Mouse (Mus musculus): ENCODE data around the gene Ncl. TPM values are rescaled to one million over a fixed set of nuclear protein-coding genes. Genes with fewer than 3 reads are reported as not detected.
A peak's percentile ranks its signal among the peaks of the same experiment; 100 is the strongest.

Gene Ncl
- polyA plus RNA-seq, 1 experiment from 2014 or later: 408 TPM

GRCm38 (mm10) chr1:86313096-86313771 lies 46.0 kb downstream of the Ncl start:
- H3K4me3 ChIP-seq (ENCODE audit: low read depth, low read length): no peak overlapping the region
- DNase-seq: no peak
- H3K4me2 ChIP-seq: peak overlapping the region; percentile 18; the same call in 1 of the 2 replicates
- no peaks in the 10 kb centered on the region for H3K36me3 ChIP-seq (ENCODE audit: insufficient read depth)
- H3K27ac ChIP-seq (ENCODE audit: low read depth): no peak overlapping the region
- no peak for TF ChIP-seq CTCF (IDR thresholded peaks at IDR 0.05; ENCODE audit: low read depth)
- ATAC-seq (ENCODE audit: insufficient read depth): no peak
- H3K4me1 ChIP-seq (ENCODE audit: insufficient read depth): no peaks in the 10 kb centered on the region; the same call in 1 of the 2 replicates
- H3K9ac ChIP-seq: no peak overlapping the region
- H3K27me3 ChIP-seq (ENCODE audit: insufficient read depth, low read length): no peaks in the 10 kb centered on the region
- no peaks in the 10 kb centered on the region for H3K9me3 ChIP-seq (ENCODE audit: low read depth, low read length)
- 48% methylated on average over 16 of the region's 16 CpGs for WGBS

DNA sequence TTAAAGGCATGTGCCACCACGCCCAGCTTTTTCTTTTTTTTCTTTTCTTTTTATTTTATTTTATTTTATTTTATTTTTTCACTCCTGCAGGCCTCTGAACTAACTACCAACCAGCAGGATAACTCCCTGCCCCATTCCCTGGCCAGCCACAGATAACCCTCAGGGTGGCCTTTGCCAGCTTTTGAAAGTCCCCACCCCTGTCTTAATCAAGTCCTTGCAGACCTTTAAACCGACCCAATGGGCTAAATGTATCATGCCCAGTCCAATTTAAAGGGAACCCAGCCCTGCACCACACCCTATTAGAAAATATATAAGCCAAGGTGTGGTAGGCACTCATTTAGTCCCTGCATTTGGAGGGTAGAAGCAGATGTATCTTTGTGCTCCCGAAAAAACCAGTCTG lies 46.9 kb downstream of the Ncl start:
- Histone ChIP-seq H3K9ac (no peak overlapping the region), H3K9me3 (ENCODE audit: low read depth, low read length) (no peaks in the 10 kb centered on the region), H3K4me2 (no peak overlapping the region), H3K4me1 (ENCODE audit: insufficient read depth) (no peaks in the 10 kb centered on the region; the same call in 1 of the 2 replicates), H3K27me3 (ENCODE audit: insufficient read depth, low read length) (no peaks in the 10 kb centered on the region), H3K27ac (ENCODE audit: low read depth) (no peak overlapping the region), H3K4me3 (ENCODE audit: low read depth, low read length) (no peak overlapping the region), H3K36me3 (ENCODE audit: insufficient read depth) (no peaks in the 10 kb centered on the region)
- 69% methylated on average over 3 of the region's 3 CpGs for WGBS
- DNase-seq (no peak), ATAC-seq (ENCODE audit: insufficient read depth) (no peak)
- no peak for TF ChIP-seq CTCF (IDR thresholded peaks at IDR 0.05; ENCODE audit: low read depth)

GRCm38 (mm10) chr1:86311467-86312005 lies 47.7 kb downstream of the Ncl start:
- no peaks in the 10 kb centered on the region for H3K9me3 ChIP-seq (ENCODE audit: low read depth, low read length)
- H3K4me3 ChIP-seq (ENCODE audit: low read depth, low read length): no peak overlapping the region
- peak overlapping the region; percentile 60; the same call in 1 of the 2 replicates for H3K27ac ChIP-seq (ENCODE audit: low read depth)
- 0 out of 2 replicates have a peak, but pooled peaks cover 1% of the 10 kb centered on the region for H3K36me3 ChIP-seq (ENCODE audit: insufficient read depth)
- no peak overlapping the region for H3K9ac ChIP-seq
- no peaks in the 10 kb centered on the region; the same call in 1 of the 2 replicates for H3K4me1 ChIP-seq (ENCODE audit: insufficient read depth)
- WGBS: 23% methylated on average over 10 of the region's 10 CpGs
- H3K4me2 ChIP-seq: peak overlapping the region; percentile 31; the same call in 1 of the 2 replicates
- DNase-seq: peak; percentile 39
- TF ChIP-seq CTCF (IDR thresholded peaks at IDR 0.05; ENCODE audit: low read depth): no peak
- ATAC-seq (ENCODE audit: insufficient read depth): no peak
- H3K27me3 ChIP-seq (ENCODE audit: insufficient read depth, low read length): no peaks in the 10 kb centered on the region

- H3K4me1 ChIP-seq (ENCODE audit: insufficient read depth): no peaks in the 10 kb centered on the region; the same call in 1 of the 2 replicates
- no peaks in the 10 kb centered on the region for H3K9me3 ChIP-seq (ENCODE audit: low read depth, low read length)
- WGBS: 35% methylated on average over 15 of the region's 15 CpGs
- TF ChIP-seq CTCF (IDR thresholded peaks at IDR 0.05; ENCODE audit: low read depth): no peak
- no peaks in the 10 kb centered on the region for H3K27me3 ChIP-seq (ENCODE audit: insufficient read depth, low read length)
- H3K4me3 ChIP-seq (ENCODE audit: low read depth, low read length): no peak overlapping the region
- 0 out of 2 replicates have a peak, but pooled peaks cover 4% of the 10 kb centered on the region for H3K36me3 ChIP-seq (ENCODE audit: insufficient read depth)
- peak; percentile 47 for DNase-seq
- peak; percentile 22; the same call in 1 of the 2 replicates for ATAC-seq (ENCODE audit: insufficient read depth)
- H3K4me2 ChIP-seq: peak overlapping the region; percentile 31; the same call in 1 of the 2 replicates
- H3K9ac ChIP-seq: no peak overlapping the region
- H3K27ac ChIP-seq (ENCODE audit: low read depth): peak overlapping the region; percentile 60; the same call in 1 of the 2 replicates
Measured at GRCm38 (mm10) chr1:86310536-86311310, 48.5 kb downstream of the Ncl start.

DNA sequence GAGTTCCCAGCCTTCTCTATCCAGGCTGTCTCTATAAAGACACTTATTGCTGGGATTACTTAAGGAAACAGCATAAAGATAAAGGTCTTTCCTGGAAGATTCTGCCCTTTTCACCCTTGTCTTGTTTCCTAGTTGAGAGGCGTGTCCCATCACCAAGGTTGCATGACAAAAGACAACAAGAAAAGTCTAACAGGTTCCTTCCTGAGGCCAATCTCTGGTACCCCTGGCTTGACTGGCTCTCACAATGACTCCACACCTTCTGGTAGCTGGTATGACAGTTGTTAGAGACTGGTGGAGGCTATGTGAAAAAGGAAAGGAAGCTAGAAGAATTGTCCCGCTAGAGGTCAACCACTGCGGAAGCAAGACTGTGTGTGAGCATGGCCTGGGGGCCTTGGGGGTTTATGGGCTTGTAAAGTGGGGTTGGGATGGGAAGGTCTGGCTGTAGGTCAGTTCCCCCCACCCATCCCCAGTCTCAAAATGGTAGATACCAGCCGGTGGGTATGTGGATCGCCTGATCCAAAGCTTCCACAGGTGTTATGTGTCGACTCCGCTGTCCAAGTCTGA lies 49.8 kb downstream of the Ncl start:
- H3K9ac ChIP-seq: no peak overlapping the region
- H3K9me3 ChIP-seq (ENCODE audit: low read depth, low read length): no peaks in the 10 kb centered on the region
- H3K27me3 ChIP-seq (ENCODE audit: insufficient read depth, low read length): peaks cover under 1% of the 10 kb centered on the region; the same call in 1 of the 2 replicates
- 88% methylated on average over 7 of the region's 7 CpGs for WGBS
- TF ChIP-seq CTCF (IDR thresholded peaks at IDR 0.05; ENCODE audit: low read depth): no peak
- no peak overlapping the region for H3K4me2 ChIP-seq
- DNase-seq (no peak), ATAC-seq (ENCODE audit: insufficient read depth) (no peak)
- no peak overlapping the region for H3K4me3 ChIP-seq (ENCODE audit: low read depth, low read length)
- H3K4me1 ChIP-seq (ENCODE audit: insufficient read depth): no peaks in the 10 kb centered on the region; the same call in 1 of the 2 replicates
- H3K36me3 ChIP-seq (ENCODE audit: insufficient read depth): 0 out of 2 replicates have a peak, but pooled peaks cover 4% of the 10 kb centered on the region
- no peak overlapping the region for H3K27ac ChIP-seq (ENCODE audit: low read depth)

- Histone ChIP-seq H3K9me3 (ENCODE audit: low read depth, low read length) (no peaks in the 10 kb centered on the region), H3K4me1 (ENCODE audit: insufficient read depth) (no peaks in the 10 kb centered on the region; the same call in 1 of the 2 replicates), H3K27ac (ENCODE audit: low read depth) (no peak overlapping the region), H3K27me3 (ENCODE audit: insufficient read depth, low read length) (peaks cover 11% of the 10 kb centered on the region; the same call in 1 of the 2 replicates), H3K4me2 (no peak overlapping the region), H3K36me3 (ENCODE audit: insufficient read depth) (0 out of 2 replicates have a peak, but pooled peaks cover 4% of the 10 kb centered on the region), H3K9ac (no peak overlapping the region), H3K4me3 (ENCODE audit: low read depth, low read length) (no peak overlapping the region)
- DNase-seq: no peak
- TF ChIP-seq CTCF (IDR thresholded peaks at IDR 0.05; ENCODE audit: low read depth): no peak
- ATAC-seq (ENCODE audit: insufficient read depth): no peak
- WGBS: 37% methylated on average over 4 of the region's 4 CpGs
Measured at GRCm38 (mm10) chr1:86307871-86308641, 51.1 kb downstream of the Ncl start.

Measured in lung, embryonic 14.5 days (tissue).